Mouse (Mus musculus): ENCODE measurements around the gene Maml3.

- TF ChIP-seq CTCF (IDR thresholded peaks at IDR 0.05; ENCODE audit: low read depth, low read length): no peak
- no peak for TF ChIP-seq POLR2A (IDR thresholded peaks at IDR 0.05; ENCODE audit: borderline replicate concordance, low read depth, low read length)
Observed at GRCm38 (mm10) chr3:51756283-51756682, 348.6 kb downstream of the Maml3 start.
